Mouse (Mus musculus): ENCODE results near the gene Fam163b.

DNA sequence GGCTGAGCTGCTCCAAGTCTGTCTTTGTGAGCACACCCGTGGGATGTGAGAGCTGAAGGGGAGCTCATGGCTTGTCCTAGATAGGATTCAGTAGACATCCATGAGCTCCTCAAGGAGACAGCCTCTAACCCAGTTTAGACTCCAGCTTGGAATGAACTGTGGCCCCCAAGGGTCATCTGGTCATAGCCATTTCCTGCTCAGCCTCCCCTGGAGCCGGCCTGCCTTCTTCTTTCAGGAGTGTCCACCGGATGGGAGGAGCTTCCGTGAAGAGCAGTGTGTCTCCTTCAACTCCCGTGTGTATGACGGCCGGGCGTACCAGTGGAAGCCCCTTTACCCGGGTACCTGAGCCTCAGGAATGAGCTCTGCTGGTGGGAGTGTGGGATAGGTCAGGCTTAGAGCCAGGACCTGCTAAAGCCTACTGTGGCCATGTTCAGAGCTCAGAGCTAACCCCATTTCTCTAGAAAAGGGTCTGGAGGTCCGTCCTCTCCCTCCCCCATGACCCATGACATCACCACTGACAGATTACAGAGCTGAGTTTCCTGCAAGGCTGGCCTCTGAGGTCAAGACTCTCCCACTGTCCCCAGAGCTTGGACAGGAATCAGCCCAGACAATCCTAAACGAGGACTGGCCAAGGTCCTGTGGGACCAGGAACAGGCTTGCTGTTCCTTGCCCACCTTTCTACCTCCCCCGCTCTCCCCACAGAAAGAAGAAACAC is 58.4 kb downstream of the Fam163b start:
- TF ChIP-seq CTCF (IDR thresholded peaks at IDR 0.05) (no peak), EP300 (IDR thresholded peaks at IDR 0.05) (no peak)

Measured in lung, postnatal 0 days (tissue).